Mouse (Mus musculus): ENCODE measurements around the gene Gm5640.
"Not testable (repeated sequence)": the region's sequence is repeated elsewhere in the genome, so short reads cannot be mapped to it uniquely, and the experiment has no call there.

The Gm5640 gene

DNA sequence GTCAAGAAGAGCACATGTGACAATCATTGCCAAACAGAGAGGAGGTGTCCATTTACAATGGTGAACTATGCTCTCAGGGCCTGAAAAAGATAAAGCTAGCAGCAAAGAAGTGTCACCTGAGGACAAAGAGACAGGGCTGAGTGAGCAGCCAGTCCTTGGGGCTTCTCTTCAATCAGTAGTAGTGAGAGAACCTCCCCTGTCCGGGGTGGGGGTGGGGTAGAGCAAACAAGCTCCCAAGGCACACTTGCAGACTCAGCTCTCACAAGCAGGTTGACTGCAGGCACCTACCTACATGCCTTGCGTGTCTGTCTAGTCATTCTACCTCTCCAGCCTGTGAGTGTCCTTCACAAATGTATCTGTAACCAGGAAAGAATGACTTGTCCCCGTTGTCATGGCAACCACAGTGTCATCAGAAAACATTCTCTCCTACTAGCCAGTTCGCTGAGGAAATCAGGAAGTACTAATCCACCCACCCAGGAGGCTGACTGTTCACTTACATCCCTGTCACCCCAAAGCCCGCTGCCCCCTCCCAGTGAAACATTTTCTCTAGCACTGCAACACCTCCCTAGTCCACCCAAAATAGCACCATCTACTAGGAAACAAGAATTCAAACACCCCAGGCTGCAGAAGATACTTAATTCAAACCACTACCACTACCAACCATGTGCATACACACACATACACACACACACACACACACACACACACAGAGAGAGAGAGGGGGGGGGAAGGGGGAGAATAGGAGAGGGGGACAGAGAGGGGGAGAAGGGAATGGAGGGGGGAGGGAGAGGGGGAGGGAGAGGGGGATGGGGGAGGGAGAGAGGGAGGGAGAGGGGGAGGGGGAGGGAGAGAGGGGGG, at the start of gene Gm5640:
Gene Gm5640 (minus strand): TSS at position 170 of the 858 bp plus-strand sequence.
- DNase-seq = not testable (repeated sequence)

DNA sequence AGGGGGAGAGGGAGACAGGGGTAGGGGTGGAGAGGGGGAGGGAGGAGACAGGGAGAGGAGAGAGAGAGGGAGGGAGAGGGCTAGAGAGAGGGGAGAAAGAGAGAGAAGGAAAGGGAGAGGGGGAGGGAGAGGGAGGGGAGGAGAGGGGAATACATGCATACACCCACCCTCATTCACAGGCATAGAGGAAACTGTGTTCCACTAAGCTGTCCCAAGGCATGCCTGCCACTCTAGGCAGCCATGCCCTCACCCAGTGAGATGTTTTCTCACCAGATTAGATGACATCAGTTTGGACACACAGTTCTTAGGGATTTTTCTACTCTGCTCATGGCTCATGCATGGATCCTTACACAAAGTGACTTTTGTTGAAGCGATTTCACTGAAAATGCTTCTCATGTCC, 958 bp upstream of the Gm5640 start:
- DNase-seq = not testable (repeated sequence)

DNA sequence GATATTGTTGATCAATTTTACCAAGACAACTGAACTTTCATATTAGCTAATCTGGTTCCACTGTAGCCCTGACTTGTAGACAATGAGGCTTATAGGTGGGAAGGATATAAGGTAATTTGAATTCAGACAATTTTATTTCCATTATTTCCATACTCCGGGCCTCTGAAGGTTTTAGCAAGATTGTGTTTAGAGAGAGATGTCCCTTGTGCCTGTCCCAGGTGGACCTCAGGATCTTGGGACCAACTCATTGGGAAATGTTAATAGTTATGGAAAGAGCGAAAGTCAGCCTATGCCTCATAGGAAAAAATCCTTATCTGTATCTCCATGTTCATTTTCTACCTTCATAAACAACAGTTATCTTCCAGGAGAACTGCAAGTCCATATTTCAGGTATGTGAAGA, 53.1 kb downstream of the Gm5640 start, which contains the start of gene Olfr1325:
Gene Olfr1325 (plus strand): TSS at position 301 of the 400 bp plus-strand sequence.
- DNase-seq = no peak

All from cerebellum, postnatal 14 days (tissue).